Mouse (Mus musculus) brain, adult 2 months (tissue): ENCODE measurements around the gene Tefm.
"Not testable (repeated sequence)": the region's sequence is repeated elsewhere in the genome, so short reads cannot be mapped to it uniquely, and the experiment has no call there.

Experiments
- DNase-seq: peaks from one replicate; pipeline ENCODE4 v3.0.0; 2011; ENCODE audit warnings: low read depth, low spot score

Gene Tefm

DNA sequence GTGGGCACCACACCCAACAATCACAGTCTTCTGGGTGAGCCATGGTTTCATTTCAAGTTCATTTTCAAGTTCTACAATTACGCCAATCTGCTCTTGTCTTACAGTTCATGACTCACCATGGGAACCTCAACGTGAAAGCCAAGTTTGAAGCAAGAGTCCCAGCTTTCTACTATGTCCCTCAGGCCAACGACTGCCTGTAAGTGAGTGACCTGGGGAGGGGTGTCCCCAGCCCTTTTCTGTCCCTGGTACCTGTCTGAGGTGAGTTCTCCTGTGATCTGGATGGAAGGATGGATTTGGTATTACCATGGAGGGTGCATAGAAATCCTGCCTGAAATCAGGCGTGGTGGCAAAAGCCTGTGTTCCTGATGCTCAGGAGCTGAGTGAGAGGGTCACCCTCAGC lies 14.9 kb upstream of the Tefm start:
- no peak for DNase-seq

DNA sequence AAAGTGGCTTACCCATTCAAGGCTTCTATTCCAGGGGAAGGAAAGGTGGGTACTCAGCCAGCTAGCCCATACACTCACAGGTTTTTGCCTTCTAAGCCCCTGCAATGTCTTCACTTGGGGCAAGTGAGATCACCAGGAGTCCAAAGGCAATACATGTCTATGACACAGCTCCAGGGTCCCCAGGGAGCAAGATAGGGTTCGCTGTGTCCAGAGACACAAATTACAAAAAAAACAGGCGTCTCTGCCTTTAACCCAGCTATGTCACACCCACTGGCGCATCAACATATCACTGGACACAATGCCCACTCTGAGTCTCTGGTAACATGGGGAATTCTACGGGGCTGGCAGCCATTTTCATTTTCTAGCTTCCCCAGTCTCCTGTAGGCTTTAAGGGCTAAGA lies 14.0 kb upstream of the Tefm start:
- DNase-seq: no peak

DNA sequence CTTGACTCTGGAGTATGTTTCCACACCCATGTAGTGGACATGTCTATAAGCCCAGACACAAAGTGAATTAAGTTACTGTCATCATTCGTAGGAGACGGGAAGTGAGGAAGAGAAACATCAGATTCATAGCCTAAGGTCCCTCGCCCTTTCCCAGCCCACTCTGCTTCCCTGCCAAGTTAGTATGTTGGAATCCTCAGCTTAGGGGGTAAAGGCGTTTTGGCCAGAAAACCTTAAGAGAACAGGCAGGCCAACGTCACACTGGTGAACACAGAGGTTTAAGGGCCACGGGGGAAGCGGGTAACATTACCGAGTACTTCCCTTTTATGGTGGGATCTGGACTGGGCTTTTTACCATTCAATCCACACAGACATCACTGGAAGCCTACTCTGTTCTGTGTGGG lies 13.6 kb upstream of the Tefm start:
- no peak for DNase-seq

DNA sequence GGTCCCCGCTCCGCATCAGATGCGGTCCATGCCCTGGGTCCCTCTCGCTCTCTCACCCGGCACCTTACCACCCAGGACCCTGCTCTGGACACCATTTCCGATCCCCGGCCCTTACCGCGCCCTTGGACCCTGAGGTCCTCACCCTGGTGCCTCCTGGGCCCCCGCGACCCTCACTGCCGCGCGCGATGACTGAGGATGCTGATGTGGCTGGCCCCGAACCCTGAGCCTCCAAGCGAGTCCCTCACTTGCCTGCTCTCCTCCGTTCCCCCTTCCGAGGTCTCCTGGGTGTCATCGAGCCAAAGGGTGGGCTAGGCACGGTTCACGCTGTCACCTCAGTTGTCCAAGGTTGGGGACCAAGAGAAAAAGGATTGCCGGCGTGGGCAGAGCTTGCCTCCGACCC lies 12.5 kb upstream of the Tefm start:
- DNase-seq: no peak

DNA sequence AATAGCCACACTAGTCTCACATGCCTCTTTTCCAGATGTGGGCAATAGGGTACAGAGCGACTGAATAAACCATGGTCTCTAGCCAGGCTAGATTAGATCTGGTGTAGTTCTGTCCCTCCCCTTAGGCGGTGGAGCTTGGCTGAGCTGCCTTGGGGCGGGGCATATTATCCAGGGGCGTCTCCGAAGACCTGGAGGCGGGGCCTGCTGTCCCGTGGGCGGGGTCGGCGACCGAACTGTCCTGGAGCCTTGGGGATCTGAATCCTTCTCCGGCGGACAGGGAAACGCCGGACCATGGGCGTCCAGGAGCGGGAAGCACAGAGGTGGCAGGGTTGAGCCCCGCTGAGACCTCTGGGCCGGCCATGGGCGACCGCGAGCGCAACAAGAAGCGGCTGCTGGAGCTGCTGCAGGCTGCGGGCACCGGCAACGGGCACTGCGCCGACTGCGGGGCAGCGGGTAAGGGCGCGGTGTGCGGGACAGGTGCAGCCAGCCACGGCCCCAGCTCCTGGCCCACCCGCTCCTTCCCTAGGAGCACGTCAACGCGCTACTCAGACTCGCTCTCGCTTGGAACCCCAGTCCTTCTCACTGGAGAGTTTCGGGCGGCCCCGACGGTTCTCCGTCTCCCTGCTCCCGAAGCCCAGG lies 12.0 kb upstream of the Tefm start, which contains the start of gene Adap2:
Gene Adap2 (plus strand): TSS at position 249 of the 639 bp plus-strand sequence.
- DNase-seq: peak; percentile 66

DNA sequence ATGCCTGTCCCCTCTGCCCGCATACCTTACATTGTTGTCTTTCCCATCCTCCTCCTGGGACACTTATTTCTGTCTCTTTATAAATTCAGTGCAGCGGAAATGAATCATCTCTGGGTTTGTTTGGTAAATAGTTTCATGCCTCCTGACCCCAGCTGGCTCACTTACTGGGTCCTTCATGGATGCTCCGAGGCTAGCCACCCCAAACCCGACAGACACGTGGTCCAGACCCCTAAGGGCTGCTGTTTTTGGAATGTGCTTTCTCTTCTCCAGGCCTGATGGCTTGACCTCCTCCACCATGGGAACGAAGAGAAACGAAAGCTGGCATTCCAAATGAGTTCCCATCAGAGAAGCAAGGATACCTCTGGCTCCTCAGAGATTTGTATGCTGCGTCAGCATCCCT lies 10.4 kb upstream of the Tefm start:
- DNase-seq: no peak

DNA sequence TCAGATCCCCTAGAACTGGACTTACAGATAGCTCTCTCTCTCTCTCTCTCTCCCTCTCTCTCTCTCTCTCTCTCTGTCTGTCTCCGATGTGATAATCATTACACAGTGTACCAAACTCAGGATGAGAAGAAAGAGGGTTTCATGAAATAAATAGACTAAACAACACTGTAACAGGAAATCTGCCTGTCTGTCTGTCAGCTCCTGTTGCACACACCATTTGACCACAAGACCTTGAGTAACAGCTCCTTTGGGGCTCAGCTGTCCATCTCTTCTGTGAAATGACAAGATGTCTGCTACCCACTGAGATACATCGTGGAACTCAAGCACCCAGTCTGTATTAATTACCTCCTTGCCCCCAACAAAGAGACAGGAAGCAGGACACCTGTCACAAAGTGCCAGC lies 9.6 kb upstream of the Tefm start:
- no peak for DNase-seq

DNA sequence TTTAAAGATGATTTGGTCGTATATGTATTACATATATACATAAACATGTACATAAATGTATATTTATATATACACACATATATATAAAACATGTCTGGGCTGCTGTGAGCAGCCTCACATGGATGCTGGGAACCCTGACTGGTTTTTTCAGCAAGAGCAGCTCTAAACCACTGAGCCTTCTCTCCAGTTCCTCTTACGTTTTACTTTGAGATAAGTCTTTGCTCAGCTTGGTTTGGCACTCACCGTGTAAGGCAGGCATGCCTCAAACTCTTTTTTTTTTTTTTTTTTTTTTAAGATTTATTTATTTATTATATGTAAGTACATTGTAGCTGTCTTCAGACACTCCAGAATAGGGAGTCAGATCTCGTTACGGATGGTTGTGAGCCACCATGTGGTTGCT lies 8.6 kb upstream of the Tefm start:
- DNase-seq: no peak

DNA sequence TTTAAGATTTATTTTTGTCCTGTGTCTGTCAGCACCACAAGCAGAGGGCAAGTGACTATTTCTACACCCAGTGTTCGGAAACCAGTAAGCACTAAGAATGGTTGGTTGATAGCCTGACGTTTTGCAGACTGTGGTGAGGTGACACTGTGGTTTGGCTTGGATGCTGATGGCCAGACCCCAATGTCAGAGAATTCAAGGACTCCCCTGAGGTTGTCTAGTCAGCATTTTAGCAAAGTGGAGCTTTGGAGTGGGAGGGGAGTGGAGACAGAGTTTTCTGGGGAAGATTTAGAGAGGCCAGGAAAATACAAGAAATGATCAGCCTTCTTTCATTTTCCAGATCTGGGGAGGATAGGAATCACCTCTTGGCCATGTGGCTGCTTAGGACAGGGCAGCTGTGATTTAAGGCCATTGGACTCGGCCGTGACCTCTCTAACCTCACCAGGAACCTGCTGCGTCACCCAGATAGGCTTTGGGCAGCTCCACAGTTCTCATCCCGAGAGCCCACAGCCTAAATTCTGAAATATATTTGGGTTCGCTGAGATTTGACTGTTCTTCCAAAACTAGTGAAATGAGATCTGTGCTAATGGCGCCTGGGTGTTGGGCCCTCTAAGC lies 7.5 kb upstream of the Tefm start:
- DNase-seq: no peak

DNA sequence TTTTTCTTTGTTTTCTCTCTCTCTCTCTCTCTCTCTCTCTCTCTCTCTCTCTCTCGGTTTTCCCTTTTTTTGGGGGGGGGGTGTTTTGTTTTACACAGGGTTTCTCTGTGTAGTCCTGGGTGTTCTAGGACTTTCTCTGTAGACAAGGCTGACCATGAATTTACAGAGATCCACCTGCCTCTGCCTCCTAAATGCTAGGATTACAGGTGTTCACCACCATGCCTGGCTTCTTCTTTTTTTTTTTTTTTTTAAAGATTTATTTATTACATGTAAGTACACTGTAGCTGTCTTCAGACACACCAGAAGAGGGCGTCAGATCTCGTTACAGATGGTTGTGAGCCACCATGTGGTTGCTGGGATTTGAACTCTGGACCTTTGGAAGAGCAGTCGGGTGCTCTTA lies 7.0 kb upstream of the Tefm start:
- DNase-seq: not testable (repeated sequence)

DNA sequence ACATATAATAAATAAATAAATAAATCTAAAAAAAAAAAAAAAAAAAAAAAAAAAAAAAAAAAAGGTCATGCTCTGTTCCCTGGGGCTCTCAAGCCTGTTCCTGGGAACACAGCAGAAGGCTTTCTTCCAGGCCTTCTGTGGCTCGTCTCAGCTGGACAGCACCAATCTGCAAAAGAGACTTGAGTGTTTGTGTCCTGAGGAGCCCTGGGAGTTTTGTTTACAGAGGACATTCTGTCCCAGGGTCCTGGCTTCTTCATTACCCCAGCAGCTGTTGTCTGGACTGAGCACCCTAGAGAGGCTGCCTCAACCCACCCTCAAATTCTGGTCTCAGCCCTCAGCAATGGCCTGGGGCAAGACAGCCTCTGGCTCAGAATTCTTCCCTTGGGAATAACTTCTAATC lies 6.3 kb upstream of the Tefm start:
- DNase-seq: peak; percentile 12

DNA sequence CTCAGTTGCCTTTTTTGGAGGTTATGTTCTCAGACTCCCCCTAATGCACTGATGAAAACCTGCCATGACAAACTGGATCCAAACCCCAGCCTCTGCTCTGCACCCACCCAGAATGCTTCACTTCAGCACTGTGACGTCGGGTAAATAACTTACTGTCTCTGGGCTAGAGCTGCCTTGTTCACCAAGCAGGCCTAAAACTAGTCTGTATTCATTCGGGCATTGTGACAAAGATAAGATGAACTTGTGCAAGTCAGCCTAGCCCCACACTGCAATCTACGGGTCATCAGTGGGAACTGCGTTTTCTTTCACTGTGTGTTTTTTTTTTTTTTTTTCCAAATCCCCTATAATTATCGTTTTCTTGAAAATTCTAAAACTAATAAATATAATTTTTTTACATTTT lies 5.8 kb upstream of the Tefm start:
- DNase-seq: no peak

DNA sequence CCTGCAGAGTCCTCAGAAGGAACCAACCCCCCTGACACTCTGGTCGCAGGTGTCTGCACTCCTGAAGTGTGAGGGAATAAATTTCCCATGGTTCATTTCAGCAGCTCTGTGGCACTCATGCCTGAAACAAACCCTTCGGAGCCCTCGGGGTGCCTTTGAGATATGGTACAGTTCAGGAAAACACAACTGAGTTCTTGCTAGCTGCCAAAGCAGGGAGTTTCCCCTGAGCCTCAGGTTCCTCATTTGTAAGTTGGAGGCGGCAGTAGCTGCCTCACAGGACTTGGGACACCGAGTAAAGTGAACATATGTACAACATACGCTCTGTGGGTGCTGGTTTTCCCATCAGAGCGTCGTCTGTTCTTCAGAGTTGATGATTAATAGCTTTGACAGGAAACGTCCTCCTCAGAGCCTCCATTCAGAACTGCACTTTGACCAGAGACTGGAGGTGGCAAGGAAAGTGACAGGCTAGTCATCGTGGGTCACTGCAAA lies 3.9 kb upstream of the Tefm start:
- peak; percentile 50 for DNase-seq

DNA sequence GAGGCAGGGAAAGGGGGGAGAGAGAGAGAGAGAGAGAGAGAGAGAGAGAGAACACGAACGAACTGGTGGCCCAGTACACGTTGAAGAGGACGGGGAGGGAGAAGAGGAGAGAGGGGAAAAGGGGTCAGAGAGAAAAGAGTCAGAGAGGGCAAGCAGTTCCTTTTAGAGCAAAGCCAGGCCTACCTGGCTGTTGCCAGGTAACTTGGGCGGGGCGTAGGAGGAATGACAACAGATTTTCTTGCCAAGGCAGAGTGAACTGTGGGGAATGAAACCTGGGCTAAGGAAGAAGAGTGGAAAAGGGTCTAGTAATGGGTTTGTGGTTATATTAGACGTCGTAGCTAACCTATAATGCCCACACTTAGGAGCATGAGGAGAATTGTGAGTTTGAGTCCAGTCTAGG lies 897 bp upstream of the Tefm start:
- DNase-seq: no peak

DNA sequence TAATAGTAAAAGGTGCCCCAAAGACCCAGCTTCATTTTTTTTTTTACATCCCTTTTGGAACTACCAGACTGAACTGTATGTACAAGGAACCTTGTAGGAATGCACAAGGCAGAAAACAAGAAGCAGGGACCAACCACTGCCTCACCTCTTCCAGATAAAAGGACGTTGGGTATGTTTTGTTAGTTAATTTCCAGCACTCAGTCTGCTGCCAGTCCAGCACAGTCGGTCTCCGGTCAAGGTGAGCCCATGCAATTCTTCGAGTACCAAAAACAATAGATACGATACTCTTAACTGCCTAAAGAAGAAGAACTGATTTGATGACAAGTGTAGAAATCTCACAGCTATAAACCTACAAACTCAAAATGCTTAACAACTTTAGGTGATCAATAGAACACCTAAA lies 4.2 kb downstream of the Tefm start:
- no peak for DNase-seq

DNA sequence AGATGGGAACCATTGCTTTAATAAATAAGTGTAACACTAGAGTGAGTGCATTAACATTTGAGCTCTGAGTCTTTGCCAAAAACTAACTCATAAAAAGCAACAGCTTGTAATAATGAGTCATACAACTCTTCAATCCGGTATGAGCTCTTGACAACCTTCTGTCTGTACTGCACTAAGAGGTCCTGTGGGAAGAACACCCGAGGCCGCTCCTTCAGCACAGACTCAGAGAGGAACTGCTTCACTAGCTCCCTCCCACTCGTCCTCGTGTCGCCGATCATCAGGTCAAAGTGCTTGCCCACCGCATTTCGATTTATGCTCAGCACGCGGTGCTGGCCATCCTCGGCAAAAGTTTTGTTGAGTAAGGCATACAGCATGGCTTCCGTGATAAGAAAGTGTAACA lies 5.2 kb downstream of the Tefm start:
- peak; percentile 51 for DNase-seq

DNA sequence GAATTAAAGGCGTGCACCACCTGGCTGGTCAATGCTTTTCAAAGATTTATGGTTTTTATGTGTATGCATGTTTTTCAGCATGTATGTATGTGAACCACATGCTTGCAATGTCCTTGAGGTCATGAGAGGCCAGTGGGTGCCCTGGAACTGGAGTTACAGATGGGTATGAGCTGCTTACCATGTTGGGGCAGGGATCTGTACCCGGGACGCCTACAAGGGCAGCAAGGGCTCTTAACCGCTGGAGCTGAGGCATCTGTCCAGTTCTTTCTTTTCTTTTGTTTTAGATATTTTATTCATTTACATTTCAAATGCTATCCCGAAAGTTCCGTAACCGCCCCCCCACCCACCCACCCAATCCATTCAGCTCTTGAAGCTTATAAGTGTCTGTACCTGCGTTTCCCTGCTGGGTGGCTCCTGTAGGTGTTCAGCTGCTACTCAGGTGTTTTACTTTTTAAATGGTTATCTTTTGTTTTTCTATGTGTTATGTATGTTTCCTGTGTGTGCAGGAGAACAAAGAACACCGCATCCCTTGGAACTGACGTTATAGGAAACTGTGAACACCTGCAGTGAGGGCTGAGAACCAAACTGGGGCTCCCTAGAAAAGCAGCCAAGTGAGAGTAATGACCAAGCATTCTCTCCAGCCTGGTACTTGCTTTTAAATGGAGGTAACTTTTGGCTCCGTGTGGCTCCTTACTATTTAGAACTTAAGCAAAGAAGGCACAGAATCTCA lies 5.9 kb downstream of the Tefm start:
- DNase-seq: no peak

DNA sequence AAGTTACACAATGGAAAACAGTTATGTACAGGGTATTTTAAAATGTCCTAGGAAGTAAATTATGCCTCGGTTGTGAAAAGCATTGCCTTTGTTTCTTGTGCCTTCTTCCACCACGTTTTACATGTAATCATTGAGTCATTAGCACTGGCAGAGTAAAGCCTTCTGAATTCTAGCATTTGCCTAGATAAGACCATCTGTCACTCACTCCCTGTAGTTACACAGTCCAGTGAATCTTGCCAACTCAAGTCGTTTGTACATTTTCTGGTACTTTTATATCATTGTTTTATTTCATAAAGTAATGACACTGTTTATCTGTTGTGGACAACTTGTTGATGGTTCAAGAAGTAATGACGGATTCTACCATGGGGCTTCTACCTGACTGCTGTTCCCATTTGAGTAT lies 7.2 kb downstream of the Tefm start:
- peak; percentile 44 for DNase-seq

DNA sequence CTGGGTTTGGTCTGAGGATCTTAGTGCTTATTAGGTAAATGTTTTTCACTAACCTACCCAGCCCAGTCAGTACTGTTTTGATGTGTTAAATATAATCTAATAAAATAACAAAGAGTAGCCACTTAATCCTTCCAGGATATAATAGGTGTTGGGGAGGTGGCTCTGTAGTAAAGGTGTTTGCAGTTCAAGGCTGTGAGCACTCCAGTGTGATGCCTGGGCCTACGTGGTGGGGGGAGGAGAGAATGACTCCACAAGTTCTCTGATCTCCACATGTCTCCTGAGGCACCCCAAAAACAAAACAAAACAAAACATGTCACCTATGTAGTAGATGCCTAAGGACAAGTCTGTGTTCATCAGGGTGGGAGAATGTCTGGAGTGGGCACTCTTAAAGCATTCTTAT lies 9.9 kb downstream of the Tefm start:
- no peak for DNase-seq

DNA sequence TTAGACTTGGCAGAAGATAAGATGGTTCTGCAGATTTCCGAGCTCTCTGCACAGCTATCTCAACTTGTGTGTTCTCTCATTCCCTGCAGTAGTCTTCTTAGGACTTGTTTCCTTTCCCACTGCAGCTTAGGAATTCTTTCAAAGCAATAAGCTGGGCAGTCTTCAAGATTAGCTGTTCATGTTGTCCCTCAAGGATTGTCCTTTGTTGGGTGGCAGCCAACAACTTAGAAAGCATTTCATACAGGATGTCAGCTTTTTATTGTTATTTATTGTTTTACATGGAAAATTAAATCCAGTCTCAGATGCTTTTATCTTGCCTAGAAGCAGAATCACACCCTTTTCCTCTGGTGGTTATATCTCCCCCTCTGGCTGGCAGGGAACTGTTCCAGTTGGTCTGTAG lies 25.6 kb downstream of the Tefm start:
- no peak for DNase-seq

DNA sequence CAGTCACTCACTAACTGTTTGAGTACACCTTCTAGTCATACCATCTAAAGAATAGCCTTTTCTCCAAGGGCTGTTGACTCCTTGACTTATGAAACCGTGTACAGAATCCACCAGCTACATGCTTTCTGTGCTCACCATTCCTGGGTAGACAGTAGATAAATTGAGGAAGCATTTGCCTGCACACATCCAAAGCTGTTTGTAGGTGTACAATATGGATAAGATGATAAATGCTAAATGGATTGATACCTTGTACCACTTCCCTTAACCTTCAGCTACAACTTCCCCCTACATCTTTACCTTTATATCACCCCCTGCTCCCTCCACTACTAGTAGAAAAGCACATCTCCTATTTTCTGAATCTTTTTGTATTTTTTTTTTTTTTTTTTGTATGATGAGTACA lies 37.6 kb downstream of the Tefm start:
- no peak for DNase-seq

DNA sequence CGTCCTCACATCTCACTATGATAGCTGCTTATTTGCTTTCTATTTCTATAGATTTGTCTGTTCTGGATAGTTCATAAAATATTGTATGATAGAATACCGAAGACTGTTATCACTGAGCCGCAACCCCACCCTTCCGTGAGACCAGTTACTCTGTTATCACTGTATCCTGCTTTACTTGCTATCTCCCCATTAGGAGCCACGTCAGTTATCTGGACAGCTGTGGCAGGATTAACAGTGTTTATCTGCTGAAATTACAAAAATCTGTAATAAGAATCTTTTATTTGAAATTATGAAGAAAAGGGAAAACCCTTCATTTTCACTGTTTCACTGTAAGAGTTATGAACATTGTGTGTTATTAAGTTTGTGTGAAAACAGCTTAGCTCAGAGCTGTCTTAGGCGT lies 40.7 kb downstream of the Tefm start:
- DNase-seq: no peak

DNA sequence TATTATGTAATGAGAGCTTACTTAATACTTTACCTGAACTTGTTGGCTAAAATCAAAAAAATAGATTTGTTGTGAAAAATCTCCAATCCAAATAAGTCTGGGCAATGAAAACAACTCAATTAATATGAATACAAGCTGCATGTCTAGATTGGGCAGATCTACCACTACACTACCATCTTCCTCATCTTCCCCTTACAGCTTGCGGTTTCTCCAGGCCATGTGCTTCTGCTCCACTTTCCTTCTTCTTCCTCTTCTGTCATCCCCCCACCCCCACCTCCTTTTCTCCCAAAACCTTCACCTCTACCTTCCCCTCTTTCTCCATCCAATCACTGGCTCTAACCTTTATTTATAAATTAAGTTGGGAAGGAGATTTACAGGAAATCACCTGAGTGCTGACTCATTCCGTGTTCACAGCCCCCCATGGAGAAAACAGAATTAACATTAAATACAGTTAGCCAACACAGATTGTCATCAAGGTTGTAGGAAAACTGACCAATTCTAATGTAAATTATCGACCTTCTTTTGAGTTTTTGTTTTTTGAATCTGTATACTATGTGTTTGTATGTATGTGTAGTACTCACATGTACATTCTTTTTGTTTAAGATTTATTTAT lies 43.4 kb downstream of the Tefm start:
- DNase-seq: no peak
